Mouse (Mus musculus) left cerebral cortex, adult 9 months (tissue): ENCODE results near the gene Olfr173.

Source experiments
- DNase-seq, 2 experiments: peaks; one replicate each; pipeline ENCODE4 v3.0.0; 2022; ENCODE audit warnings: low spot score in 2 of 2

Gene Olfr173

DNA sequence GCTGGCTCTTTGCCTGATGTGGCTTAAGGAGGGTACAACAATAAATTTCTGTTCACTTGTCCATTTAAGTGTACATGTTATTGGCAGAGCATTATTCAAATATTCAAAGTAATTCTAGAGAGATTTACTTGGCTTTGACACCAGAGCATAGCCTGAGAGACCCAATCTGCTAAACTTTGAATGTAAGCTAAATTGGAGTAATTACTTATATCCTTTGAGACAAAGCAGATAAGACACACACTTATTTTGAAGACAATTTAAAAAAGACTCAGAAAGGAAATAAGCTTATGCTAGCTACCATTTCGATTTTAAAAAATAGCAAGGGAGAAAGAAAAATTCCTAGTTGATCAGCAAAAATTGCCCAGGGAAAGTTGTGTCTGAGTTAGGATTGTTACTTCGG, at the start of gene Olfr173:
Gene Olfr173 (minus strand): TSS at position 101 of the 400 bp plus-strand sequence.
- no peak for DNase-seq

- DNase-seq, result no peak
Measured at GRCm38 (mm10) chr16:58826732-58827319, 26.8 kb upstream of the Olfr173 start, which contains the start of gene Olfr175-ps1. Olfr175-ps1 (minus strand) TSS chr16:58826782.

DNA sequence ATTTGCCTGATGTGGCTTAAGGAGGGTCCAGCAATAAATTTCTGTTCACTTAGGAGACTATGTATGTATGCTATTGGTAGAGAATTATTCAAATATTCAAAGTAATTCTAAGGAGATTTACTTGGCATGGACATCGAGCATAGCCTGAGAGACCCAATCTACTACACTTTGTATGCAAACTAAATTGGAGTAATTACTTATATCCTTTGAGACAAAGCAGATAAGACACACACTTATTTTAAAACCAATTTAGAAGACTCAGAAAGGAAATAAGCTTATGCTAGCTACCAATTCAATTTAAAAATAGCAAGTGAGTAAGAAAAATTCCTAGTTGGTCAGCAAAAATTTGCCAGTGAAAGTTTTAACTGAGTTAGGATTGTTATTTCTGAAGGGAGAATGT, 37.0 kb downstream of the Olfr173 start, which contains the start of gene Olfr172:
Gene Olfr172 (minus strand): TSS at position 101 of the 400 bp plus-strand sequence.
- DNase-seq, result no peak

GRCm38 (mm10) chr16:58756191-58756590, 43.9 kb downstream of the Olfr173 start:
- no peak for DNase-seq

GRCm38 (mm10) chr16:58751314-58751713, 48.8 kb downstream of the Olfr173 start:
- DNase-seq, result no peak

DNA sequence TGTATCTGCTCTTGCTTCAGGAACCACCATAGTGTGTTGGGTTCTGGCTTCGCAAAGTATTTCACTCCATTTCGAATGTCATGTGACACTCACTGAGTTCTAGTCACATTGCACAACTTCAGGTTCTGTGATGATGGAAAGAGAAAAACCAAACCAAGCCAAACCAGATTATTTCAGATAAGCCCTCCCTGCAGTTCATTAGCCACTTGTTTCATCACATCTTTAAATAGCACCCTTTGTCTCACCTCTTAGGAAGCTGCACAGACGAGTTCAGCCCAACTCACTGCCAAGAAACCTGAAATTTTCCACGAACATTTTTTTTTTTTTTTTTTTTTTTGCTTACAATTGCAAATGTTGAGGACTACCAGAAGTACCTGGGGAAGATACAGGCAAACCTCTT, 53.4 kb downstream of the Olfr173 start:
- no peak for DNase-seq
